Mouse (Mus musculus): Measurements from ENCODE around the gene Atp6v0c. TPM values are rescaled to one million over a fixed set of nuclear protein-coding genes. Genes with fewer than 3 reads are reported as not detected.
A peak's percentile ranks its signal among the peaks of the same experiment; 100 is the strongest.

Gene Atp6v0c
- polyA plus RNA-seq, 1 experiment, result 377 TPM

DNA sequence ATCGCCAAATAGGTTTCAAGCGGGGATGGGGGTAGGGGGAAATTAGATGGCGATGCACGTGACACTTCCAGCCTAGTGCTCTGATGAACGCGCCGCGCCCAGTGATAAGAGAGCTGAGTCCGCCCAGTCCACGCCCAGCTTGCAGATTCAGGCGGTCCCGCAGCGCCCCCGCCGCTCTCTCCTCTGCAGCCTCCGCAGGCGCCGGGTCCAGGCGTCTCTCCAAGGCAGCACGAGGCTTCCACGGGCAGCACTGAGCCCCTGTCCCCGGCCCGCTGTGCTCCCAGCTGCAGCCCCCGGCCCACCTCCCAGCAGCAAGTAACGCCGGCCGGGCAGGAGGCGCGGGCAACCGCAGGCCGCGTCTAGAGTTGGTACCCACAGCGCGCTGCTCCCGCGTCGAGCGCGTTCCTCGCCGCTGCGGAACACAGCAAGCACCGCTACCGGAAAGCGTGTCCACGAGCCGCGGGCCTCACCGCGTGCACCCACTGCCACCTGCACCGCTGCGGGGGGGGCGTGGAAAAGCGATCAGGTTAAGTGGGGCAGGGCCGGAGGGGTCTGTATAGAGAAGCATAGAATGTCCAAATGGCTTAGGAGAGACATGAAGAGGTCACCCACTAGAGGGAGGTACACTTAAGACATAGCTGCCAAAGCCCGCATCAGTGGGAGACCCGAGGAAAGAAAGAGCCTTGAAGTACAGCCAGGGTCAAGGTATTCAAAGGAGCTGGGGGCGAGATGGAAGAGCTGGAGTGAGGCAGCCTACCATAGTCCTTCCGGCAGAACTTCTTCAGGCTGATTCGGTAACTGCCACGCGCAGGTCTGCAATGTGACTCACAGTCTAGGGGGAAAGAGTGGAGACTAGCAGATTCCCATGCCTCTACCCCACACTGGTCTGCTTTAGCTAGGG is 37.2 kb upstream of the Atp6v0c start:
- no peaks in the 10 kb centered on the region for H3K27me3 ChIP-seq (ENCODE audit: control insufficient read depth, insufficient read depth, insufficient read length)
- peak overlapping the region; percentile 42 for H3ac ChIP-seq (ENCODE audit: control insufficient read depth, insufficient read length, low read depth)
- TF ChIP-seq FOSL1 (IDR thresholded peaks at IDR 0.05; ENCODE audit: insufficient read depth, low read length, poor library complexity, severe bottlenecking) (no peak), CEBPB (IDR thresholded peaks at IDR 0.05; ENCODE audit: low read depth) (no peak), MYOG (IDR thresholded peaks at IDR 0.05; ENCODE audit: control insufficient read depth, extremely low read depth, insufficient read length) (no peak), MYOD1 (IDR thresholded peaks at IDR 0.05; ENCODE audit: control insufficient read depth, insufficient read length, low read depth) (no peak), MAX (IDR thresholded peaks at IDR 0.05) (no peak)
- no peak overlapping the region for H3K4me3 ChIP-seq (ENCODE audit: insufficient read depth, poor library complexity, severe bottlenecking)
- no peaks in the 10 kb centered on the region for H3K79me3 ChIP-seq (ENCODE audit: low read depth)
- H3K79me2 ChIP-seq (ENCODE audit: control insufficient read depth, insufficient read depth), result no peaks in the 10 kb centered on the region
- no peaks in the 10 kb centered on the region for H3K36me3 ChIP-seq (ENCODE audit: control insufficient read depth, insufficient read depth)

DNA sequence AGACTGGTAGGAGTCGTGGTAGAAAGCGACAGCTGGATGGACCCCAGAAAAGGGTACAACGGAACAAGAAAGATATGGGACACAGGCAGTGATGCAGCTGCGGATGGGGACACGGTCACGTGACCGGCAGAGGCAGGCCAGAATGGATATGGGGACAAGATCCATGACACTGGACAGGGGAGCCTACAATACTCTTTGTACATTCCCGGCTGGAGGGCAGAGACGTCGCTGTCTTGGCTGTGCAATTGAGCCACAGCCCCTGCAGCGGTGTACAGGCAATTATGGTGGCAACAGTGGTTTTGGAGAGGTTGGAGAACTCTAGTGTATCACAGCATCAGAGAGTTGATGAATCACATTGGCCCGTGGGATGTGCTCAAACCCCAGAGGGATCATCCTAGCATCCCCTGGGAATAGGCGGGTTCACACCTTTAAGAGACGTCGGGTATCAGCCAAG is 36.4 kb upstream of the Atp6v0c start:
- Histone ChIP-seq H3K36me3 (ENCODE audit: control insufficient read depth, insufficient read depth) (no peaks in the 10 kb centered on the region), H3K79me2 (ENCODE audit: control insufficient read depth, insufficient read depth) (no peaks in the 10 kb centered on the region), H3ac (ENCODE audit: control insufficient read depth, insufficient read length, low read depth) (peak overlapping the region; percentile 61), H3K4me3 (ENCODE audit: insufficient read depth, poor library complexity, severe bottlenecking) (peak overlapping the region; percentile 18), H3K79me3 (ENCODE audit: low read depth) (no peaks in the 10 kb centered on the region), H3K27me3 (ENCODE audit: control insufficient read depth, insufficient read depth, insufficient read length) (no peaks in the 10 kb centered on the region)
- TF ChIP-seq USF1 (IDR thresholded peaks at IDR 0.05; ENCODE audit: low read depth), result peak; percentile 95
- no peak for TF ChIP-seq FOSL1 (IDR thresholded peaks at IDR 0.05; ENCODE audit: insufficient read depth, low read length, poor library complexity, severe bottlenecking)

DNA sequence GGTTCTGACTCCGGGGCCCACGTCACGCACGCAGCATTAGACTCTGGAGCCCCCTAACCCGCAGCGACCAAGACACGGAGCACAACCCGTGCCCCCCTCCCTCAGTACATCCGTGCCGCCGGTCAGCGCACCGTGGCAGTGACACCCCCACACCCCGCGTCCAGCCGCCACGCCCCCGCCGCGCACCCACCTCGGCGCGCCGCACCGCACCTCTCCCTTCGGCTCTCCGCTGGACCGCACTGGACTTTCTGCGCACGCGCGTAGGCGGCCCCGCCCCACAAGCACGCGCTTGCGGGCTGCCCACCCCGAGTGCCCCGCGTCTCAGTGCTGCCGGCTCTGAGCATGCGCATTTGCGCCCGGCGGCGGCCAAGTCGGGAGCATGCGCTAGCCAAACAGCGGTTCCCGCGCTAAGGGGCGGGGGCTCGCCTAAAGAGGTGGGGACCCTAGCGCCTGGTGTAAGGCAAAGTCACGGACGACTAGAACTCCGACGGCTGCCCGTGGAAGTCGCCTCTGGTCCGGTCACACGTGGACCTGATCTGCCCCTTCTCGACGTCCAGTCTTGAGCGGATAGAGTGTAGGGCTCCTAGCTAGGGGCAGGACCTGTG is 35.9 kb upstream of the Atp6v0c start, which contains the start of gene Tbc1d24:
TSS of gene Tbc1d24 (minus strand) at position 279 of the 605 bp plus-strand sequence.
- Histone ChIP-seq H3K79me3 (ENCODE audit: low read depth) (no peaks in the 10 kb centered on the region), H3K27me3 (ENCODE audit: control insufficient read depth, insufficient read depth, insufficient read length) (no peaks in the 10 kb centered on the region), H3K79me2 (ENCODE audit: control insufficient read depth, insufficient read depth) (no peaks in the 10 kb centered on the region), H3ac (ENCODE audit: control insufficient read depth, insufficient read length, low read depth) (peak within 1 kb of the TSS; percentile 76), H3K4me3 (ENCODE audit: insufficient read depth, poor library complexity, severe bottlenecking) (peak within 1 kb of the TSS; percentile 40), H3K36me3 (ENCODE audit: control insufficient read depth, insufficient read depth) (no peaks in the 10 kb centered on the region)
- TF ChIP-seq MAX (IDR thresholded peaks at IDR 0.05) (peak; percentile 91), FOSL1 (IDR thresholded peaks at IDR 0.05; ENCODE audit: insufficient read depth, low read length, poor library complexity, severe bottlenecking) (no peak)

GRCm38 (mm10) chr17:24204846-24205245 is 35.3 kb upstream of the Atp6v0c start:
- H3K27me3 ChIP-seq (ENCODE audit: control insufficient read depth, insufficient read depth, insufficient read length), result no peaks in the 10 kb centered on the region
- TF ChIP-seq MYOD1 (IDR thresholded peaks at IDR 0.05; ENCODE audit: control insufficient read depth, insufficient read length, low read depth), result no peak
- TF ChIP-seq MAX (IDR thresholded peaks at IDR 0.05), result no peak
- no peak for TF ChIP-seq CEBPB (IDR thresholded peaks at IDR 0.05; ENCODE audit: low read depth)
- TF ChIP-seq MYOG (IDR thresholded peaks at IDR 0.05; ENCODE audit: control insufficient read depth, extremely low read depth, insufficient read length), result no peak
- peak overlapping the region; percentile 76 for H3ac ChIP-seq (ENCODE audit: control insufficient read depth, insufficient read length, low read depth)
- H3K79me2 ChIP-seq (ENCODE audit: control insufficient read depth, insufficient read depth), result no peaks in the 10 kb centered on the region
- no peaks in the 10 kb centered on the region for H3K79me3 ChIP-seq (ENCODE audit: low read depth)
- H3K36me3 ChIP-seq (ENCODE audit: control insufficient read depth, insufficient read depth), result no peaks in the 10 kb centered on the region
- peak overlapping the region; percentile 40 for H3K4me3 ChIP-seq (ENCODE audit: insufficient read depth, poor library complexity, severe bottlenecking)

- TF ChIP-seq FOSL1 (IDR thresholded peaks at IDR 0.05; ENCODE audit: insufficient read depth, low read length, poor library complexity, severe bottlenecking), result no peak
These were observed 34.4 kb upstream of the Atp6v0c start for GRCm38 (mm10) chr17:24203611-24204534.

DNA sequence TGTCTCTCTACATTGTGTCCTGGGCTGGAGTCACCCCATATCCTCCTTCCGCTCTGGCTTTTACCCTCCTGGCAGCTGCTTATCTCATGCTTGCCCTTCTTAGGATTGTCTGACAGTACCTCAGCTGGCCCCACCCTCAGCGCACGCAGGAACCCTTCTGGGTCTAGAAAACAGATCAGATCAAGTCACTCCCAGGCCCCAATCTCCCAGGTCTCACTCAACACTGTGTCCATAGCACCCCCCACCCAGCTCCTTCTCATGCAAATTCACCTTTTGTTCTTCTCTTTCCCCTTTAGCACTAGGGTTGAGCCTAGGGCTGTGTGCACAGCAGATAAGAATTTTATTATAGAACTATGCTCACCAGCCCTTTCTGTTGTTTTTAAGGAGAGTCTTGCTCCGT is 33.6 kb upstream of the Atp6v0c start:
- no peaks in the 10 kb centered on the region for H3K79me2 ChIP-seq (ENCODE audit: control insufficient read depth, insufficient read depth)
- no peak for TF ChIP-seq MYOG (IDR thresholded peaks at IDR 0.05; ENCODE audit: control insufficient read depth, extremely low read depth, insufficient read length)
- TF ChIP-seq MAX (IDR thresholded peaks at IDR 0.05), result no peak
- TF ChIP-seq FOSL1 (IDR thresholded peaks at IDR 0.05; ENCODE audit: insufficient read depth, low read length, poor library complexity, severe bottlenecking), result no peak
- no peak for TF ChIP-seq CTCF (IDR thresholded peaks at IDR 0.05; ENCODE audit: control insufficient read depth, insufficient read depth, insufficient read length)
- no peak for TF ChIP-seq MYOD1 (IDR thresholded peaks at IDR 0.05; ENCODE audit: control insufficient read depth, insufficient read length, low read depth)
- no peak for TF ChIP-seq USF1 (IDR thresholded peaks at IDR 0.05; ENCODE audit: low read depth)
- no peak for TF ChIP-seq CEBPB (IDR thresholded peaks at IDR 0.05; ENCODE audit: low read depth)
- H3K4me3 ChIP-seq (ENCODE audit: insufficient read depth, poor library complexity, severe bottlenecking), result no peak overlapping the region
- no peaks in the 10 kb centered on the region for H3K36me3 ChIP-seq (ENCODE audit: control insufficient read depth, insufficient read depth)
- H3ac ChIP-seq (ENCODE audit: control insufficient read depth, insufficient read length, low read depth), result no peak overlapping the region
- no peaks in the 10 kb centered on the region for H3K27me3 ChIP-seq (ENCODE audit: control insufficient read depth, insufficient read depth, insufficient read length)
- H3K79me3 ChIP-seq (ENCODE audit: low read depth), result no peaks in the 10 kb centered on the region

More at GRCm38 (mm10) chr17:24203611-24204534, 34.4 kb upstream of the Atp6v0c start:
- Histone ChIP-seq H3K79me2 (ENCODE audit: control insufficient read depth, insufficient read depth) (no peaks in the 10 kb centered on the region), H3K27me3 (ENCODE audit: control insufficient read depth, insufficient read depth, insufficient read length) (no peaks in the 10 kb centered on the region), H3ac (ENCODE audit: control insufficient read depth, insufficient read length, low read depth) (no peak overlapping the region), H3K4me3 (ENCODE audit: insufficient read depth, poor library complexity, severe bottlenecking) (no peak overlapping the region), H3K36me3 (ENCODE audit: control insufficient read depth, insufficient read depth) (no peaks in the 10 kb centered on the region), H3K79me3 (ENCODE audit: low read depth) (no peaks in the 10 kb centered on the region)
